Mouse (Mus musculus): ENCODE results near the gene Tbc1d22b. TPM values are rescaled to one million over a fixed set of nuclear protein-coding genes. Genes with fewer than 3 reads are reported as not detected.
A peak's percentile ranks its signal among the peaks of the same experiment; 100 is the strongest.

Tbc1d22b gene
- polyA plus RNA-seq, 1 experiment from 2014 or later: 27.7 TPM

GRCm38 (mm10) chr17:29551019-29551418, 1.4 kb downstream of the Tbc1d22b start:
- H3K4me2 ChIP-seq (ENCODE audit: low read length): peak overlapping the region; percentile 6; the same call in 1 of the 2 replicates
- H3K27ac ChIP-seq (replicated peaks; ENCODE audit: low read depth, low read length): no peak overlapping the region
- DNase-seq (no peak), ATAC-seq (ENCODE audit: low FRiP score, low TSS enrichment) (no peak)
- H3K27me3 ChIP-seq (ENCODE audit: control insufficient read depth, insufficient read depth, low read length): no peaks in the 10 kb centered on the region
- H3K36me3 ChIP-seq (ENCODE audit: control insufficient read depth, insufficient read depth, low read length): no peaks in the 10 kb centered on the region
- H3K9ac ChIP-seq (replicated peaks; ENCODE audit: low read length): no peak overlapping the region
- no peak overlapping the region for H3K4me3 ChIP-seq (replicated peaks; ENCODE audit: low read depth, low read length)
- peaks cover 14% of the 10 kb centered on the region for H3K4me1 ChIP-seq (ENCODE audit: control insufficient read depth, insufficient read depth, low read length)
- WGBS: 64% methylated on average over 6 of the region's 6 CpGs
- H3K9me3 ChIP-seq (ENCODE audit: control insufficient read depth, low read length): no peaks in the 10 kb centered on the region

- H3K9me3 ChIP-seq (ENCODE audit: control insufficient read depth, low read length): no peaks in the 10 kb centered on the region
- no peak for DNase-seq
- 93% methylated on average over 5 of the region's 5 CpGs for WGBS
- H3K4me1 ChIP-seq (ENCODE audit: control insufficient read depth, insufficient read depth, low read length): peaks cover 14% of the 10 kb centered on the region
- no peak within 1 kb of the TSS for H3K4me3 ChIP-seq (replicated peaks; ENCODE audit: low read depth, low read length)
- H3K27ac ChIP-seq (replicated peaks; ENCODE audit: low read depth, low read length): no peak within 1 kb of the TSS
- no peaks in the 10 kb centered on the region for H3K36me3 ChIP-seq (ENCODE audit: control insufficient read depth, insufficient read depth, low read length)
- H3K4me2 ChIP-seq (ENCODE audit: low read length): no peak within 1 kb of the TSS
- ATAC-seq (ENCODE audit: low FRiP score, low TSS enrichment): no peak
- H3K27me3 ChIP-seq (ENCODE audit: control insufficient read depth, insufficient read depth, low read length): no peaks in the 10 kb centered on the region
- no peak within 1 kb of the TSS for H3K9ac ChIP-seq (replicated peaks; ENCODE audit: low read length)
Measured at GRCm38 (mm10) chr17:29552162-29552732, 2.7 kb downstream of the Tbc1d22b start, which contains the start of gene Tmem217. Gene Tmem217, minus strand, starts transcription at chr17:29552385.

GRCm38 (mm10) chr17:29554176-29554575, 4.6 kb downstream of the Tbc1d22b start:
- DNase-seq (no peak), ATAC-seq (ENCODE audit: low FRiP score, low TSS enrichment) (no peak)
- Histone ChIP-seq H3K9me3 (ENCODE audit: control insufficient read depth, low read length) (no peaks in the 10 kb centered on the region), H3K9ac (replicated peaks; ENCODE audit: low read length) (no peak overlapping the region), H3K4me1 (ENCODE audit: control insufficient read depth, insufficient read depth, low read length) (peaks cover 14% of the 10 kb centered on the region), H3K36me3 (ENCODE audit: control insufficient read depth, insufficient read depth, low read length) (no peaks in the 10 kb centered on the region), H3K4me3 (replicated peaks; ENCODE audit: low read depth, low read length) (no peak overlapping the region), H3K4me2 (ENCODE audit: low read length) (no peak overlapping the region), H3K27me3 (ENCODE audit: control insufficient read depth, insufficient read depth, low read length) (no peaks in the 10 kb centered on the region), H3K27ac (replicated peaks; ENCODE audit: low read depth, low read length) (no peak overlapping the region)

GRCm38 (mm10) chr17:29556456-29556855, 6.9 kb downstream of the Tbc1d22b start:
- DNase-seq: no peak
- H3K9ac ChIP-seq (replicated peaks; ENCODE audit: low read length): no peak overlapping the region
- no peak overlapping the region for H3K27ac ChIP-seq (replicated peaks; ENCODE audit: low read depth, low read length)
- H3K4me2 ChIP-seq (ENCODE audit: low read length): no peak overlapping the region
- no peak overlapping the region for H3K4me3 ChIP-seq (replicated peaks; ENCODE audit: low read depth, low read length)
- H3K4me1 ChIP-seq (ENCODE audit: control insufficient read depth, insufficient read depth, low read length): no peaks in the 10 kb centered on the region
- ATAC-seq (ENCODE audit: low FRiP score, low TSS enrichment): no peak
- H3K27me3 ChIP-seq (ENCODE audit: control insufficient read depth, insufficient read depth, low read length): no peaks in the 10 kb centered on the region
- no peaks in the 10 kb centered on the region for H3K9me3 ChIP-seq (ENCODE audit: control insufficient read depth, low read length)
- no peaks in the 10 kb centered on the region for H3K36me3 ChIP-seq (ENCODE audit: control insufficient read depth, insufficient read depth, low read length)
- WGBS: 95% methylated on average over 10 of the region's 10 CpGs

GRCm38 (mm10) chr17:29556893-29557292, 7.3 kb downstream of the Tbc1d22b start:
- Histone ChIP-seq H3K9ac (replicated peaks; ENCODE audit: low read length) (no peak overlapping the region), H3K27me3 (ENCODE audit: control insufficient read depth, insufficient read depth, low read length) (no peaks in the 10 kb centered on the region), H3K4me2 (ENCODE audit: low read length) (no peak overlapping the region), H3K9me3 (ENCODE audit: control insufficient read depth, low read length) (no peaks in the 10 kb centered on the region), H3K4me3 (replicated peaks; ENCODE audit: low read depth, low read length) (no peak overlapping the region), H3K36me3 (ENCODE audit: control insufficient read depth, insufficient read depth, low read length) (no peaks in the 10 kb centered on the region), H3K27ac (replicated peaks; ENCODE audit: low read depth, low read length) (no peak overlapping the region), H3K4me1 (ENCODE audit: control insufficient read depth, insufficient read depth, low read length) (no peaks in the 10 kb centered on the region)
- WGBS: 97% methylated on average over 7 of the region's 7 CpGs
- ATAC-seq (ENCODE audit: low FRiP score, low TSS enrichment): no peak
- DNase-seq: no peak

- no peak overlapping the region for H3K27ac ChIP-seq (replicated peaks; ENCODE audit: low read depth, low read length)
- H3K36me3 ChIP-seq (ENCODE audit: control insufficient read depth, insufficient read depth, low read length): no peaks in the 10 kb centered on the region
- 90% methylated on average over 5 of the region's 5 CpGs for WGBS
- H3K4me1 ChIP-seq (ENCODE audit: control insufficient read depth, insufficient read depth, low read length): no peaks in the 10 kb centered on the region
- ATAC-seq (ENCODE audit: low FRiP score, low TSS enrichment) (no peak), DNase-seq (no peak)
- no peaks in the 10 kb centered on the region for H3K27me3 ChIP-seq (ENCODE audit: control insufficient read depth, insufficient read depth, low read length)
- no peak overlapping the region for H3K4me3 ChIP-seq (replicated peaks; ENCODE audit: low read depth, low read length)
- no peak overlapping the region for H3K9ac ChIP-seq (replicated peaks; ENCODE audit: low read length)
- H3K9me3 ChIP-seq (ENCODE audit: control insufficient read depth, low read length): no peaks in the 10 kb centered on the region
- H3K4me2 ChIP-seq (ENCODE audit: low read length): no peak overlapping the region
Measured at GRCm38 (mm10) chr17:29558476-29558875, 8.9 kb downstream of the Tbc1d22b start.

GRCm38 (mm10) chr17:29565521-29565920, 15.9 kb downstream of the Tbc1d22b start:
- 98% methylated on average over 5 of the region's 5 CpGs for WGBS
- Histone ChIP-seq H3K4me2 (ENCODE audit: low read length) (no peak overlapping the region), H3K4me1 (ENCODE audit: control insufficient read depth, insufficient read depth, low read length) (no peaks in the 10 kb centered on the region), H3K27ac (replicated peaks; ENCODE audit: low read depth, low read length) (no peak overlapping the region), H3K9me3 (ENCODE audit: control insufficient read depth, low read length) (no peaks in the 10 kb centered on the region), H3K36me3 (ENCODE audit: control insufficient read depth, insufficient read depth, low read length) (peaks cover 33% of the 10 kb centered on the region), H3K4me3 (replicated peaks; ENCODE audit: low read depth, low read length) (no peak overlapping the region), H3K27me3 (ENCODE audit: control insufficient read depth, insufficient read depth, low read length) (no peaks in the 10 kb centered on the region), H3K9ac (replicated peaks; ENCODE audit: low read length) (no peak overlapping the region)
- DNase-seq (no peak), ATAC-seq (ENCODE audit: low FRiP score, low TSS enrichment) (no peak)

GRCm38 (mm10) chr17:29568435-29568834, 18.9 kb downstream of the Tbc1d22b start:
- Histone ChIP-seq H3K36me3 (ENCODE audit: control insufficient read depth, insufficient read depth, low read length) (peaks cover 62% of the 10 kb centered on the region), H3K9ac (replicated peaks; ENCODE audit: low read length) (no peak overlapping the region), H3K27me3 (ENCODE audit: control insufficient read depth, insufficient read depth, low read length) (no peaks in the 10 kb centered on the region), H3K4me3 (replicated peaks; ENCODE audit: low read depth, low read length) (no peak overlapping the region), H3K27ac (replicated peaks; ENCODE audit: low read depth, low read length) (no peak overlapping the region), H3K4me2 (ENCODE audit: low read length) (no peak overlapping the region), H3K9me3 (ENCODE audit: control insufficient read depth, low read length) (no peaks in the 10 kb centered on the region), H3K4me1 (ENCODE audit: control insufficient read depth, insufficient read depth, low read length) (no peaks in the 10 kb centered on the region)
- DNase-seq (no peak), ATAC-seq (ENCODE audit: low FRiP score, low TSS enrichment) (no peak)
- WGBS: 94% methylated on average over 15 of the region's 15 CpGs

GRCm38 (mm10) chr17:29569831-29570230, 20.2 kb downstream of the Tbc1d22b start:
- no peak for DNase-seq
- 88% methylated on average over 6 of the region's 6 CpGs for WGBS
- Histone ChIP-seq H3K27me3 (ENCODE audit: control insufficient read depth, insufficient read depth, low read length) (no peaks in the 10 kb centered on the region), H3K9ac (replicated peaks; ENCODE audit: low read length) (no peak overlapping the region), H3K27ac (replicated peaks; ENCODE audit: low read depth, low read length) (no peak overlapping the region), H3K36me3 (ENCODE audit: control insufficient read depth, insufficient read depth, low read length) (peaks cover 66% of the 10 kb centered on the region), H3K4me3 (replicated peaks; ENCODE audit: low read depth, low read length) (no peak overlapping the region), H3K9me3 (ENCODE audit: control insufficient read depth, low read length) (no peaks in the 10 kb centered on the region), H3K4me1 (ENCODE audit: control insufficient read depth, insufficient read depth, low read length) (no peaks in the 10 kb centered on the region), H3K4me2 (ENCODE audit: low read length) (no peak overlapping the region)
- no peak for ATAC-seq (ENCODE audit: low FRiP score, low TSS enrichment)

All from midbrain, embryonic 14.5 days (tissue).